Mouse (Mus musculus) left cerebral cortex, adult 2 months (tissue): ENCODE measurements around the gene Tnfrsf8. TPM values are rescaled to one million over a fixed set of nuclear protein-coding genes. Genes with fewer than 3 reads are reported as not detected.

Source experiments
- DNase-seq, 2 experiments: peaks; one replicate each; pipeline ENCODE4 v3.0.0; 2021 to 2022; ENCODE audit warnings: low spot score in 2 of 2, mixed read lengths in 1 of 2; ENCODE audit errors: extremely low spot score in 1 of 2
- H3K27ac ChIP-seq: fragments of 200-600 bp; 2 replicates; pipeline ENCODE4 v1.8.1; 2022
- H3K4me3 ChIP-seq: fragments of 200-600 bp; 2 replicates; pipeline ENCODE4 v1.8.1; 2022
- CTCF ChIP-seq: fragments of 200-600 bp; IDR thresholded peaks from 2 replicates; pipeline ENCODE4 v1.8.1; 2022; ENCODE audit warnings: antibody characterized with exemption, mild to moderate bottlenecking, moderate library complexity
- intact Hi-C: fragments of 180-260 bp; cut with DNase I; formaldehyde crosslinking; loops from one replicate; pipeline ENCODE4 v1.15.1; 2025
- total RNA-seq, 2 experiments: library from RNA; stranded (reverse); gene quantifications; 2 replicates each; pipeline ENCODE4 v1.2.3; 2021

Gene Tnfrsf8
- total RNA-seq, 2 experiments from 2014 or later: 0.91 to 1.5 TPM

DNA sequence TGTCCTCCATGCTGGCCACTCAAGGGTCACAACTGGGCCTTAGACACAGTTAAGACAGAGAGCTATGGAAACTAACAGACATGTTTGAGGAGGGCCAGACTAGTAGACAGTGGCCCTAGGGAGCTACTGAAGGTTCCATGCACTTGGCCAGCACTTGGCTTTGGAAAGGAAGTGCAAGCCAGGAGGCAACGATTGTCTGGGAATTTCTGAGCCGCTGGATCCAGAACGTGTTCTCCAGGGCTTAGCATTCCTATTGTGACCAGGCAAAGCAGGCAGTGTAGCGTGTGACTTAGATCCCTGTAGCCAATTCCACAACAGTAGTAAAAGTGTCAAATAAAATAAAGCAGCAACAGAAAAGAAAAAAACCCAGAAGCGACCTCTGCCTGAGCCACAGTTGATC, 54.2 kb downstream of the Tnfrsf8 start:
- no peak for TF ChIP-seq CTCF
- Histone ChIP-seq H3K27ac (no peak overlapping the region), H3K4me3 (no peak overlapping the region)
- intact Hi-C loops: no loop called here
- no peak for DNase-seq

DNA sequence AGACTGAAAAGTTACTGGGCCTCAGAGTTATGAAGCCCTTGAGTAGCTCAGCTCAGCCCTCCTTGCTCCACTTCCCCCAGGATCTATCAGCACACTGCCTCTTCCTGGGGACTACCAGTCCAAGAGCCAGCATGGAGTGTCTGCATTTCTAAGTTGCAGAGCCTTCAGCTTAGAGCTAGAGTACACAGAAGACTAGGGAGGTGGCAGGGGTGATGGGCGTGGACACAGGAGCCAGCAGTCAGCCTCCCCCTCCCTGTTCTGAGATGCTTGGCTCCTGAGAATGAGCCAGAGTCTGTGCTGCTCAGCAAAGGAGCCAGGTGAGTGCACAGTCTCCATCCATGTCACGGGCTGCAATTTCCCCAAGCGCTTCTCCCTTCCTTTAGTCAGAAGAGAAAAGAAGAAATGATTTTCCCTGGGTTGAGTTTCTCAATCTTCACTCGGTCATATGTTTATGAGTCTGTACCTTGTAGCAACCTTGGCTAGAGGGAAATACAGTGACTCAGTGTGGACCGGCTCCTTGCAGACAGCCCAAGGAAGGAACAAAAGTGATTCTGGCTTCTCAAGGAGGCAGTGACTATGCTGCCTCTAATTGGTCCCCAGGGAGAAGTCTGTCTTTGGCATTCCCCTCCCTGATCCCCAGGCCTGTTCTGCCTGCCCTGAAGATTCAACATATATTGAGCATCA, 57.1 kb downstream of the Tnfrsf8 start:
- no peak for TF ChIP-seq CTCF
- intact Hi-C loops: no loop called here
- DNase-seq: no peak
- H3K4me3 ChIP-seq: no peak overlapping the region
- H3K27ac ChIP-seq: no peak overlapping the region

DNA sequence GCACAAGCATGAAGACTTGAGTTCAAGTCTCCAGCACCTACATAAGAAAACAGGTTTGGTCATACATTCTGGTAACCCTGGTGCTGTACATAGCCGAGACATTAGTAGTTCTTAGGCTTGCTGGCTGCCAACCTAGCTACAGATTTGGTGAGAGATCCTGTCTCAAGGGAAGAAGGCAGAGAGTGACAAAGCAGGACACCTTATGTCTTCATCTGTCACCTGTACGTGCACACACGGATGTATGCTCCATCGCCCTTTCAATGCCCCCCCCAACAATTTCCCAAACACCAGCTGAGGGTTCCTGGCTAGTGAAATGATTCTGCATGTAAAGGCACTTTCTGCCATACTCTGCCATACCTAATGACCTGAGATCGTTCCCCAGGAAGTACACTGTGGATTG, 58.8 kb downstream of the Tnfrsf8 start:
- intact Hi-C loops: no loop called here
- no peak for TF ChIP-seq CTCF

DNA sequence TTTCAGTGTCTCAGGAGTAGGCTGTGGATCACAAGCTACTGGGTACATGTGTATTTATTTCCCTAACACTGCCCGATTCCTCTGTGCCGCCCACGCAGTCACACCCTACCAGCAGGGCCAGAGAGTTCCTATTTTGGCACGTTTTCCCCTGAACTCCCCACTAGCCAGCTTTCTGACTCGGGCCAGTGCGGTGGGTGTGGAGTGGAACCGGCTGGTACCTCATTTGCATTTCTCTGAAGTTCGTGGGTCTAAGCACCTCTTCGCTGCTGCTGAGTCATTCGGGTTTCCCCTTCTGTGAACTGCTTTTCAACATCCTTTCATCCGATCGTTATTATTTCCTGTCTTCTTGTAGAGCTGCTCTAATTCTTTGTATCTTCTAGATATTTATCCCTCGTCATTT, 60.5 kb downstream of the Tnfrsf8 start:
- intact Hi-C loops: no loop called here
- no peak for TF ChIP-seq CTCF
- H3K27ac ChIP-seq: no peak overlapping the region
- no peak for DNase-seq
- H3K4me3 ChIP-seq: no peak overlapping the region

More for the DNA sequence above, 58.8 kb downstream of the Tnfrsf8 start:
- Histone ChIP-seq H3K27ac (no peak overlapping the region), H3K4me3 (no peak overlapping the region)
- no peak for DNase-seq

GRCm38 (mm10) chr4:145252611-145253010, 62.4 kb downstream of the Tnfrsf8 start:
- DNase-seq: no peak
- Histone ChIP-seq H3K4me3 (no peak overlapping the region), H3K27ac (no peak overlapping the region)
- no peak for TF ChIP-seq CTCF
- intact Hi-C loops: no loop called here

DNA sequence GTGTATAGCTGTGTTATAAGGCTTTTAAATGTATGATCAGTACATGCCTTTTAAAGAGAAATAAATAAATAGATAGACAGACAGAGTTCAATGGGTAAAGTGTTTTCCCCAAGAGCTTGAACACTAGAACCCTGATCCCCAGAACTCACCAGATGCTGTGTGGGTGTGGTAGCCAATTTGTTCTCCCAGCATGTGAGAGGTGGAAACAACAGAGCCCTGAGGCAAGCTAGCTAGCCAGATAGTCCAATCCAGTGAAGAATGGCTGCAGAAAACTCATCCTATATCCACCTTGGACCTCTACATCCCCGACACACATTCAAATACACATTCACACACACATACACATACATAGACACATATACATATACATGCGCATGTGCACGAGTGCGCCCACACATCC, 63.4 kb downstream of the Tnfrsf8 start:
- H3K27ac ChIP-seq: no peak overlapping the region
- intact Hi-C loops: no loop called here
- H3K4me3 ChIP-seq: no peak overlapping the region
- no peak for DNase-seq
- TF ChIP-seq CTCF: no peak

DNA sequence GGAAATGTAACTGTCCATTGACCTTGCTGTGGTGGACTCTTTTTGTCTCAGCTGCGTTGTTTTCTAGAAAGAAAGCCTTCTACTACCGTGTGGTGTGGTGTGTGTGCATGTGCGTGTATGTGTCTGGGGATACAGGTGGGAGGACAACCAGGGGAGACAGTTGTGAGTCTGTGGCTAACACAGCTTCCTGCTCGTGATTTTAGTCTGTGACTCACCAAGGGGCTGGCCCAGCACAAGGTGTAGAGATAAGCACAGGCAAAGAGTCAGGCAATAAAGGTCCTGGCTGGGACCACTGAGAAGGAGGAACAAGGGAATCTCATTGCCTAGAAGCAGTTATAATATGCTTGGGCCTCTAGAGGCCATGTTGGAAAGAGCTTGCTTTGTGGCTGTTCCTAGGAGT, 65.0 kb downstream of the Tnfrsf8 start:
- no peak overlapping the region for H3K27ac ChIP-seq
- no peak overlapping the region for H3K4me3 ChIP-seq
- no peak for DNase-seq
- intact Hi-C loops: no loop called here
- no peak for TF ChIP-seq CTCF

GRCm38 (mm10) chr4:145247556-145247955, 67.4 kb downstream of the Tnfrsf8 start:
- no peak overlapping the region for H3K27ac ChIP-seq
- TF ChIP-seq CTCF: no peak
- DNase-seq: no peak
- intact Hi-C loops: no loop called here
- H3K4me3 ChIP-seq: no peak overlapping the region

GRCm38 (mm10) chr4:145246173-145247011, 68.6 kb downstream of the Tnfrsf8 start, which contains the start of gene Tnfrsf1b:
TSS of gene Tnfrsf1b (minus strand) at chr4:145246870.
- H3K4me3 ChIP-seq: peak within 1 kb of the TSS; percentile 50
- peak within 1 kb of the TSS; percentile 45 for H3K27ac ChIP-seq
- intact Hi-C loops: no loop called here
- no peak for TF ChIP-seq CTCF
- no peak for DNase-seq

DNA sequence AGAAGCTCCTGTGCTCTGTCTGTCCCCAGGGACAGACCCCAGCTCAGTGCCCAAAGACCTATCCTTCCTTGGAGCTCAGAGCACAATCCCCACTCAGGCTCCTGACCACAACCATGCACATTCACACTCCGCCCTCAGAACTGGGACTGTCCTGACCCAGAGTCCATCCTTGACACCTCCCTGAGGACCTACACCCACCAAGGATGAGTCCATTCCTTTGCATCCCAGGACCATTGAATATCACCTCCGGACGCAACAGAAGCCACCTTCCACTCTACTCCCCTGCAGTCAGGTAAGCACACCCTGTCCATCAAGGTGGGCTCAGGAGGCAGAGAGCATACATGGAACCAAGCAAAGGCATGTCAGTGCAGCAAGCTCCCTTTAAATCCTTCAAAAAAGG, 69.4 kb downstream of the Tnfrsf8 start:
- no peak for TF ChIP-seq CTCF
- Histone ChIP-seq H3K4me3 (no peak overlapping the region; the same call in 1 of the 2 replicates), H3K27ac (no peak overlapping the region)
- DNase-seq: no peak
- intact Hi-C loops: no loop called here

DNA sequence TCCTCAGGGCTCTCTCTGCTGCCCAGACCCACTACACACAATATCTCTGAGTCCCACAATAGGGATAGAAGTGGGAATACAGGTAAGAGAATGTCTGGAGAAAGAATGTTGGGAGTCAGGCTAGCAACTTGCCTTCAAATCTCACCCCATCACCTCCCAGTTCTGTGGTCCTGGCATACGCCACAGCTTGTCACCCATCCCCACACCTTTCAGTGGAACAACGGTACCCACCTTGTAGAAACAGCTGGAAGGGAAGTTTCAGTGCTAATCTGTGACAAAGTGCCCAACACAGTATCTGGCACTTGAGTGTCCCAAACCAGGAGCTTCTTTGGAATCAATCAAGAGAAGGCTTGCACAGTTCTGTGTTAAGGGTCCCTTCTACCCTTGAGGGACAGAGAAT, 70.3 kb downstream of the Tnfrsf8 start:
- no peak for DNase-seq
- no peak overlapping the region for H3K27ac ChIP-seq
- H3K4me3 ChIP-seq: no peak overlapping the region
- no peak for TF ChIP-seq CTCF
- intact Hi-C loops: no loop called here

- no peak for TF ChIP-seq CTCF
- H3K4me3 ChIP-seq: no peak overlapping the region
- no peak overlapping the region for H3K27ac ChIP-seq
- intact Hi-C loops: no loop called here
- DNase-seq: no peak
These were observed 72.1 kb downstream of the Tnfrsf8 start for GRCm38 (mm10) chr4:145242719-145243350.
